16 mouse cellular contexts compared by ENCODE assay signal in the genomic region with DNA sequence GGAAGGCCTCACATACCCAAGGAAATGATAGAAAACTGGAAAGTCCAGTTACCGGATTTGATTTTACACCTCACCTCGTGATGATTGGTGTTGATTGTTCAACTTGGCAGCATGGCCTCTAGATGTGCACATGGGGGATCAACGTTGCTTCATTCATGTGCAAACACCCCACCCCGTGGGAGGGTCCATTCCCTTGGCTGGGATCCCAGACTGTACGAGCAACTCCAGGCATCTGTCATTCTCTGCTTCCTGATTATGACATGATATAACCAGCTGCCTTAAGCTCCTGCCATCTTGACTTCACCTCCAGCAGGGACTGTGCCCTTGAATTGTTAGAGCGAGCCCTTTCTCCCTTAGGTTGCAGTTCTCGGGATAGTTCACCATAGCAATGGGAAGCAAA.
DNase-seq lines count a peak whose midpoint lies in the region; ATAC-seq and TF ChIP-seq lines count a peak whose summit lies in the region.
"Had no signal": no experiment of that assay in that cellular context is flagged by ENCODE, and none has a peak within 500 bp of the region (broad histone marks: within the 10 kb centered on the region; RNA-seq: fewer than 3 reads in every experiment).

No protein-coding gene starts in this region.

- peak; percentile 69 for TF ChIP-seq EP300 in stomach, postnatal 0 days (optimal IDR thresholded peaks at IDR 0.05)

- H3K36me3 ChIP-seq in kidney, adult 2 months (ENCODE audit: control insufficient read depth, insufficient read depth, low read length), result no peaks in the 10 kb centered on the region
- H3K36me3 ChIP-seq in stomach, postnatal 0 days (ENCODE audit: control insufficient read depth, insufficient read depth, low read length), result no peaks in the 10 kb centered on the region
- H3K36me3 ChIP-seq: hindbrain, embryonic 13.5 days; limb, embryonic 15.5 days; midbrain, embryonic 12.5 days; neural tube, embryonic 13.5 days had no signal

- TF ChIP-seq POLR2A in kidney, adult 2 months (IDR thresholded peaks at IDR 0.05; ENCODE audit: low read depth, low read length), result no peak

- H3K27ac ChIP-seq in kidney, adult 2 months (ENCODE audit: insufficient read depth, low read depth, low read length), result no peak overlapping the region
- H3K27ac ChIP-seq in stomach, postnatal 0 days (replicated peaks), result no peak overlapping the region
- H3K27ac ChIP-seq: hindbrain, embryonic 13.5 days; limb, embryonic 15.5 days; midbrain, embryonic 12.5 days; neural tube, embryonic 13.5 days had no signal

- H3K4me2 ChIP-seq in stomach, postnatal 0 days (replicated peaks; ENCODE audit: low read depth), result no peak overlapping the region
- H3K4me2 ChIP-seq: hindbrain, embryonic 13.5 days; limb, embryonic 15.5 days; midbrain, embryonic 12.5 days; neural tube, embryonic 13.5 days had no signal

- WGBS in kidney, adult 2 months, result 42% methylated on average over 7 of the region's 7 CpGs
- WGBS in stomach, postnatal 0 days, result 31% methylated on average over 7 of the region's 7 CpGs

- no peak overlapping the region for H3K9ac ChIP-seq in stomach, postnatal 0 days (ENCODE audit: low read length)
- H3K9ac ChIP-seq: hindbrain, embryonic 13.5 days; limb, embryonic 15.5 days; midbrain, embryonic 12.5 days; neural tube, embryonic 13.5 days had no signal

- H3K9me3 ChIP-seq in stomach, postnatal 0 days (ENCODE audit: control insufficient read depth, low read length), result no peaks in the 10 kb centered on the region
- H3K9me3 ChIP-seq: hindbrain, embryonic 13.5 days; limb, embryonic 15.5 days; midbrain, embryonic 12.5 days; neural tube, embryonic 13.5 days had no signal

- H3K4me3 ChIP-seq in kidney, adult 2 months (ENCODE audit: insufficient read depth, low read depth, low read length), result no peak overlapping the region
- H3K4me3 ChIP-seq in stomach, postnatal 0 days (ENCODE audit: low read depth, low read length), result no peak overlapping the region
- H3K4me3 ChIP-seq: hindbrain, embryonic 13.5 days; limb, embryonic 15.5 days; midbrain, embryonic 12.5 days; neural tube, embryonic 13.5 days had no signal

- peak; percentile 57 for DNase-seq in cerebellum, postnatal 10 days
- DNase-seq in cerebellum, adult 11-12 months, result no peak
- peak; percentile 24 for DNase-seq in kidney, adult 2 months
- DNase-seq in kidney, adult 8-10 months, result no peak
- DNase-seq in urinary bladder, postnatal 14 days (ENCODE audit: low spot score), result peak; percentile 13
- no peak for DNase-seq in urinary bladder, adult 18-20 months (ENCODE audit: low spot score in 2 of 2)
- DNase-seq in stomach, postnatal 0 days (ENCODE audit: low spot score), result peak; percentile 53
- DNase-seq: kidney, postnatal 14 days; layer of hippocampus, postnatal 36 days; thymus, postnatal 4 days had no signal

- TF ChIP-seq CTCF in kidney, adult 2 months (conservative IDR thresholded peaks at IDR 0.05; ENCODE audit: insufficient read depth, insufficient read length, low read depth, low read length), result no peak
- TF ChIP-seq CTCF in stomach, postnatal 0 days (IDR thresholded peaks at IDR 0.05; ENCODE audit: low read depth), result no peak

- H3K4me1 ChIP-seq in kidney, adult 2 months (ENCODE audit: control insufficient read depth, insufficient read depth, low read length), result peaks cover 4% of the 10 kb centered on the region
- no peaks in the 10 kb centered on the region for H3K4me1 ChIP-seq in stomach, postnatal 0 days (replicated peaks; ENCODE audit: control insufficient read depth, insufficient read depth)

- ATAC-seq in stomach, postnatal 0 days (ENCODE audit: low FRiP score, low TSS enrichment), result 0 out of 2 replicates have a peak, but pooled peaks have one; percentile 65
- no peak for ATAC-seq in megakaryocyte progenitor cell, adult 5-6 weeks (replicated peaks; ENCODE audit: poor library complexity)
- ATAC-seq: activated CD4-positive, CD25-positive, alpha-beta regulatory T cell, adult 4 months had no signal

- no peaks in the 10 kb centered on the region for H3K27me3 ChIP-seq in kidney, adult 2 months (replicated peaks; ENCODE audit: control insufficient read depth, insufficient read depth, low read length)
- H3K27me3 ChIP-seq in stomach, postnatal 0 days (ENCODE audit: control insufficient read depth, insufficient read depth, low read length), result no peaks in the 10 kb centered on the region
- H3K27me3 ChIP-seq: hindbrain, embryonic 13.5 days; limb, embryonic 15.5 days; neural tube, embryonic 13.5 days had no signal

Comparison
In these comparisons a context has a peak if more than half of its experiments do, and no peak if none do; other contexts are left out.
1. DNase-seq: peak in cerebellum, postnatal 10 days (2 of 2), kidney, adult 2 months (single experiment), urinary bladder, postnatal 14 days (single experiment) and stomach, postnatal 0 days (single experiment); none in cerebellum, adult 11-12 months (single experiment), kidney, adult 8-10 months (0 of 2) and urinary bladder, adult 18-20 months (0 of 2).